Mouse (Mus musculus) lung, postnatal 4 days (tissue): ENCODE results near the gene Dennd6b.

Experiments used
- DNase-seq, 2 experiments: peaks; one replicate each; pipeline ENCODE4 v3.0.0; 2021

Dennd6b gene

DNA sequence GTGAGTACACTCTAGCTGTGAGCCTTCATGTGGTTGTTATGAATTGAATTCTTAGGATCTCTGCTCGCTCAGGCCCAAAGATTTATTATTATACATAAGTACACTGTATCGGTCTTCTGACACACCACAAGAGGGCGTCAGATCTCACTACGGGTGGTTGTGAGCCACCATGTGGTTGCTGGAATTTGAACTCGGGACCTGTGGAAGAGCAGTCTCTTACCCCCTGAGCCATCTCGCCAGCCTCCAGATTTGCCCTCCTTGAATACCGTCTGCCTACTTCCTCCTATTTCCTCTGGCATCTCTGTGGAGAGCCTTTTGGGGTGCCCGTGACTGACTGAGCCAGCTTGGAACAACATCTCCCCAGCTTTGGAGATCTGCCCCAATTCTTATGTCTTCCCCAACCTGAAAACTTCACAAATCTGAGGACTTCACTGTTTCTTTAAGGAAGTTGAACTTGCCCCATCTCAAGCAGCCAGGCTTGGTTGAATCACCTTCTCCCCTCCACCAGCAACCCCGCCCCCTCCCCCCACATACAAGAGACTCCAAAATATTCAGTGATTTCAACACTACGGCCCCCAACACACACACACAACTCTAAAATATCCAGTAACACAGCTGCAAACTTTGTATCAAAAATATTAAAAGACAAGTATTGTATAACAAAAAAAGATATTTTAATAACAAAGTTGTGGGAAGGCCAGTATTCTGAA, 14.6 kb downstream of the Dennd6b start:
- no peak for DNase-seq

DNA sequence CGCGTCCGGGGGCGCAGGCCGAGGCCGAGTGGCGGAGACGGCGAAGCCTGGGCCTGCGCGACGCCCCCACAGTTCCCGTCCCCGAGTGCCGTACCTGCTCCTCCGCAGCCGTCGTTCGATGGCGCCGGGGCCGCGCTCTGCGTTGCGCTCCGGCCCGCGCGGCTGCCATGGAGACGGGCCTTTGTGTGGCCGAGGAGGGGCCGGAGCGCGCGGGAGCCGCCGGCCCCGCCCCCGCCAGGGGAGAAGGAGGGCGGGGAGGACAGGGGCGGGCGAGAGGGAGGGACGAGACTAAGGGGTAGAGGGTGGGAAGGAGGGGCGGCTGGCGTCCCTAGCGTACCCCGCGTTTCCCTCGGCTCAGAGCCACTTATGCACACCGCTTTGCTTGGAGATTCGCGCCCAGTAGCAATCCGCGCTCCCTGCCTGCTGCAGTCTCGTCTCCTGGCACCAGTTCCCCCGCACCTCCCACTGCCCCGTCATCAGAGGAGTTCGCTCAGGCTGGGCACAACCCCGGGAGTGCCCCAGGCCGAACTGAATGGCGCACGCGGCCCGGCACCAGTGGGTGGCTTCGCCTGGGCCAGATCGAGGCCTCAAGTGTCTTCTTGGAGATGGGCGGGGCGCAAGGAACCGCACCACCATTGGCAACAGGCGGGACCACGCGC, 15.6 kb downstream of the Dennd6b start, which contains the start of gene Plxnb2:
Plxnb2 (minus strand) TSS at position 218 of the 659 bp plus-strand sequence.
- DNase-seq = peak; percentile 86 to 92

DNA sequence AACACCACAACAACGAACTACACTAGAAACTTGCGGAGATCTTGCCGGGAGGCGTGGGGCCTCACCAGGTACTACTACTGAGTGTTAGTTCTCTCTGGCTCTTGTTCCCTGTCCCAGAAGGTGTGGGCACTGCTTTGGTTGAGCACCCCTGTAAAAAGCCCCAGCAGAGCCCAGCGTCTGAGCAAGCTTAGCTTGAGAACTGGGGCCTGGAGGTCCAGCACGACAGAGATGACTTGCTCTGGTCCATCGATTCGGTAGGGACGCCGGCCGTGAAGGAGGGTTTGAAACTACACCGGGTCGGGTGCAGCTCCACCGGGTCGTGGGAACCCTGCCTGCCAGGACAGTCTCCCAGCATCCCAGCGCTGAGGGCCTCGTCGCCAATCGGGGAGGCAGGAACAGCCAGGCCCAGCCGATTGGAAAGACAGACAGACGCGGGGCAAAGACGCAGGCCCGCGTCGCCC, 16.2 kb downstream of the Dennd6b start:
- peak in 1 of 2 experiments; percentile 54 for DNase-seq

DNA sequence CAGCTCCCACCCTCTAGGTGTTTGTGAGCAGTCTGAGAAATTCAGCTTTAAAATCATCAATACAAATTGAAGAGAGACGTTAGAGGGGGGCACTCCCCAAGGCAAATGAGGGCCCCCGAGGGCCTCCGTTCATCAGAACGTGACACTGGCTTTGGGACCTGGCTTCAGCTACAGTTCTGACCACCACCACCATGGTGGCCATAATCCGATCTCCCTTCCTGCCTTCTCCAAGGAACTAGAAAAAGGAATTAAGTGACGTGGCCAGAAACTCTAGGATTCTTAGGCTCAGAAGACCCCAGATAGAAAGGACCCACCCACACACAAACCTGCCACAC, 16.7 kb downstream of the Dennd6b start:
- DNase-seq = no peak

DNA sequence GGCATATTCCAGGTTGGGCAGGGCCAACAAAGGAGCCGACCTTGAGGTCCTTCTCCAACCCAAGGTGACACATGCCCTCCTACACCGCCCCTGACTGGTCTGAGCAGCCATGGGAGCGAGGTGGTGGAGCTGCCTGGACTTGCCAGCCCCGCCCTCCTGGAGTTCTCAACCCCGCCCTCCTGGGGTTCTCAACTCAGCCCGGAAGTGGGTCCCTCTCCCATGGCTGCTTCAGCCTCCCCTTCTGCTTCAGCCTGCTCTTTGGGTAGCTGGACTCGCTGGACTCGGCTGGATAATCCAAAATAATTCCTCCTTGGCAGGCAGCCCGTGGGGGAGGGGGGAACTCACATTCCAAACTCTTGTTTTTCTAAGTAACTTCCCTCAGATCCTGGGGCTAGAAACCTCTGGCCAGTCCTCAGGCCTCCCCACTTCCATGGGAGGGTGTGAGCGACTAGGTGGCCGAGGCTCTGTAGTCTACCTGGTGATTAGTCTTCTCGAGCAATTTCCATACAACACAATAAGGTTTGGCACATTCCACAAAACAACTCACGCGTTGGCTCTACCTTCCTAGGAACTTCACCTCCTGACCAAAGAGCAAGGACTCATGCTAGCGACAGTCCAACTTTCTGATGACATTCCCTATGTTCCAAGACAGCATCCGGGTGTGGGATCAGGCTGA, 17.2 kb downstream of the Dennd6b start:
- DNase-seq = peak; percentile 85 to 91

DNA sequence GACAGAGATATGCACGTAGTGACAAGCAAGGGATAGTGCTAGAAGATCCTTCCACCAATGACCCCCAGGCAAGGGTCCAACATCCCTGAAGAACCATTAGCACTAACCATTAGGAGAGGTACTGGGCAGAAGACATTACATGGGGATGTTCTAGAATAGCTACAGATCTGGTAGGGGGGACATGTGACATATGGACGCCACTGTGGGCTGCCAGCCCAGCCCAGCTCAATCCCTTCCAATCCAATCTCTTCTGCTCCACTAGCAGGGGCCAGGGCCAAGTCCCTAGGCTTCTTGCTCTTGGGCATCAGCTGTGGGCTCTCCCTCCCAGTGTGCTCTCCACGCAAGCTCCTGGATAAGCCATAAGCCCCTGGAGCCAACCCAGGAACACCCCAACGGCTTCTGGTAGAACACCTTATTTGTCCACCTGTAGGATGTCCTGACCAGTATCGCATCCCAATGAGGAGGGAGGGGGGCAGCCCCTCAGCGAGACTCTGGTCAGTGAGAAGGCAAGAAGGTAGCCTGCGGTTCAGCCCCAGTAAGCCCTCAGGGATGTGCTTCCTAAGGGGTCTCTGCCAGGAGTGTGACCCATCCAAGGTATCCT, 17.9 kb downstream of the Dennd6b start:
- DNase-seq = no peak

DNA sequence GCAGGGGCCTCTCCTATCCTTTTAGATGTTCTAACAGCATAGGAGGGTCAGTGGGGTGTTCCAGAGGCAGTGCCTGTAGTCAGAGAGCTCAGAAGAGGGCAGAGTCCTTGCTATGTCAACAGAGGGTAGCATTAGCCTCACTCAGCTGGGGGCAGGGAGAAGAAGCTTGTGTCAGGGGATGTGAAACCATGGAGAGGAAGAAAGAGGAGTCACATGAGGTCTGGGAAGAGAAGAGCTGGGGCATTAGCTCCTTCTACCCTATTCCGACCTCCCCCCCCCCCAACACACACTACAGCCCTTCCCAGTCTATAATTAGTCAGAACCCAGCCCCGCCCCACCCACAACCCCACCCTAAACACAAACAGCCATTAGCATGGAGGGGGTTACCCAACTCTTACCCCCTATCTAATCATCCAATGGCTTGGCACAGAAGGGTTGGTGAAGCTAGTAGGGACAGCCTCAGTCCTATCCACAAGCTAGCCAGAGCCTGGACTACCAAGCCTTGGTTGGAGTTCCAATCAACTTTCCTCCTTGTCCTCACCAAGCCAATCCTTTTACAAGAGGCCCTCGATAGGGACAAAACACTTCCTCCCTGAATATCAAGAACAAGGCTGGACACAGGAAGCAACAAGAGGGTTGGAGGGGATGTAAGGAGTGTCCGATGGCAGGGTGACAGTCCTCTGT, 18.6 kb downstream of the Dennd6b start:
- DNase-seq = no peak

DNA sequence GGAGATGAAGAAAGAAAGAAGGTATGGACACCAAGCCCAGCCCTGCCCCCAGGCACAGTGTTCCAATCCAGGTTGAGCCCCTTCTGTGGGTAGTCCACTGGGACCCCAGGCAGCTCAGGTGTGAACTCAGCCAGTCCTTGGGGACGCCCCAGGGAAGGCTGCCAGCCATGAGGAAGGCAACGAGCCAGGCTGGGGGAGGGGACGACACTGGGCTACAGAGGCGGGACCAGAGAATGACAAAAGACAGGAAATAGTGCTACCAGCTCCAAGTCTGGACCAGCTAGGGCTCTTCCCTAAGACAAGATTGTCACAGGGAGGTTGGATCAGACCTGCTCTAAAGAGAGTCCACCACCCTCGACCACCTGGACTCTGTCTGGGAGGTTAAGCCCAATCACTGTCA, 19.2 kb downstream of the Dennd6b start:
- peak; percentile 92 to 93 for DNase-seq

DNA sequence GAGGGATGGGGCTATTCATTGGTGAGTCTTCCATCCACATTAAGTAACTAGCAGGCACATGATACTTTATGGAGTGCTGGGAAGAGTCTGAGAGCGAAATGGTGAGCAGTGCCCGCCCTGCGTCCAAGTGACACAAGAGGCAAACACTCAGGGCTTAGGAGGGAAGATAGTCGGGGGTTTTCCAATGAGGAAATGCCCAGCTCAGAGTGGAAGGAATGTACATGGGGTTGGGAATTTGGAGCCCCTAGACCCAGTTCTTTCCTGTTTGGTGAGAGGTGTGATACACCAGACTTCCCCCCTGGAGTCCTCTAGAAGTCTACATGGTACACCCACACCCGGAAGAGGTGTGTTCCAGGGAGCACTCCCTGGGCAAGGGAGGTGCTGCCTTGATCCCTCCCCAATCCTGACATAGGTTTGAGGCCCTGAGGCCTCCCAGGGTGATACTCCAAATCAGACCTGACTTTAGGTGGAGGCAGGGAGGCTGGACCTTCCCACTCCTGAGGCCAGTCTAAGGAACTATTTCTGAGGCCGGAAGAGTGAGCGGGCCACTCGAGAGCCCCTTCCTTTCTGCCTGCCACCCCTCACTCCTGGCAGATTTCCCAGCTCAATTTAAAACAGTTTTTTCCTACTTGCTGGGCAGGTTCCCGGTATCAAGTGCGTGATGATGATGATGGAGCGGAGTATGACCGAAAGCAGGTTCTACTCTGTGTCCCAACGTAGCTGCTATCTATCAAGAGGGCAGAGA, 20.7 kb downstream of the Dennd6b start:
- DNase-seq = peak in 1 of 2 experiments; percentile 47

DNA sequence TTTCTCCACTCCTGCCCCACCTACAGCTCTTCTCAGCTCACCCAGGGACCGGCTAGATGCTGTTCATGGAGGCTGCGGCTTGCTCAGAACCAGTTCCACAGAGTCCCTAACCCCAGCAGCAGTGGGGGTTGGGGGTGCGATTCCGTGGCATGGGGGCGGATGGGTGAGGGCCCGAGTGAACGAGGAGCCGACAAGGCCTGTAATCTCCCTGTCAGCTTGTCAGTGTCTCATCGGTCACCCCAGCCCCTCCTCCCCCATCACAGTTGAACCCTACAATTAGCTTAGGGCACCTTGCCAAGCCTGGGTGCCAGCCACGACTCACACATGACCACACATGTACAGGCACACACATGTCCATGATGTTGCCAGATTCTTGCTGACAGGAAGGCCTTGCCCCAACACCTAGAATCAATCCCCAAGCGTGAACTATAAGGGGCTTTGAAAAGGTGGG, 21.4 kb downstream of the Dennd6b start:
- DNase-seq = no peak

DNA sequence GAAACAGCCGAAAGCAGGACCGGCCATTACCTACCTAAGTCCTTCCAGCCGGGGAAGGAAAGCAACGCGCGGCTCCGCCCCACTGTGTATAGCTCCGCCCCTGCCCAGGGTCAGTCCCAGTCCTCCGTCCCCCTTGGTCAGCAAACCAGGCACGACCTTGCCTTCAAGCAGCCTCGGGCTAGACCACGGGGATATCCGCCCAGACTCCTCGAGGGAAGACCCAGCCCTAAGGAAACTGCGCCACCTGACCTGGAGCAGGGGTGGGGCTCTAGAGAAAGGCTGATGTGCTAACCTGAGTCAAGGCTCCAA, 22.4 kb downstream of the Dennd6b start:
- peak; percentile 83 to 86 for DNase-seq

DNA sequence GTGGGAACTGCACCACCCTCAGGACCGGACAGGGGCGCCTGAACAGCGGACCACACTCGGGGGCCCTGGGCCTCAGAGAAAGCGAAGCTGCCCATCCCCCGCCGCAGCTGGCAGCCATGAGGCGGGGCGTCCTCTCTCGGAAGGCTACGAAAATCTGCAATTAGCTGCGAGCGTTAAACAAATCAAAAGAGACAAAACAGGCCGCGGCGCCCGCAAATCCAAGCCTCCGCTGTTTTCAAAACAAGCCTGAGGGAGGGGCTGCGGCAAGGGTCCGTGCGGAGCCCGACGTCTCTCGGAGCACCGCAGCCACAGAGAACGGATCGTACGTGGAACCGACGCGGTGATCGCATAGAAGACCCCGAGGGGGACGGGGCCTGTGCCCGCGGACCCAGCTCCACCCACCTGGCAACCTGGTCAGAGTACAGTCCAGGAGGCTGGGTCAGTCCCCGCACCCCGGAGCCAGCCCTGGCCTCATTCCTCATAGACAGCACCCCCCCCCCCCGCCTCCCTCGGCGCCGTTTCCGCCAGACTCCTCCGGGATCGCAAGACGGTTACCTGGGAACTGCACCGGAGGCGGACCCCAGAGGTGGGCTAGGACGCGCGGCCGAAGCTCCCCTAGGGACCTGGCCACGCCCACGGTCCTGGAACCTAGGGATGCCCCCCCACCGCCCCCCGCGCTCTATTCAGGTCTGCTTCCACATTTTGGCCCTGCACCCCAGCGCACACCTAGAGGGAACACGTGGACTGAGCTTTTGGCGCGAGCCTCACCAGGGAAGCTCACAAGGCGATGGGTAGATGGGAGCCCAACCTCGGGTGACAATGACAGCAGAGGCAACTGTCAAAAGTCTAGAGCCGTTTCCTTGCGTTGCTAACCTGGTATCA, 23.0 kb downstream of the Dennd6b start:
- peak; percentile 64 to 71 for DNase-seq

DNA sequence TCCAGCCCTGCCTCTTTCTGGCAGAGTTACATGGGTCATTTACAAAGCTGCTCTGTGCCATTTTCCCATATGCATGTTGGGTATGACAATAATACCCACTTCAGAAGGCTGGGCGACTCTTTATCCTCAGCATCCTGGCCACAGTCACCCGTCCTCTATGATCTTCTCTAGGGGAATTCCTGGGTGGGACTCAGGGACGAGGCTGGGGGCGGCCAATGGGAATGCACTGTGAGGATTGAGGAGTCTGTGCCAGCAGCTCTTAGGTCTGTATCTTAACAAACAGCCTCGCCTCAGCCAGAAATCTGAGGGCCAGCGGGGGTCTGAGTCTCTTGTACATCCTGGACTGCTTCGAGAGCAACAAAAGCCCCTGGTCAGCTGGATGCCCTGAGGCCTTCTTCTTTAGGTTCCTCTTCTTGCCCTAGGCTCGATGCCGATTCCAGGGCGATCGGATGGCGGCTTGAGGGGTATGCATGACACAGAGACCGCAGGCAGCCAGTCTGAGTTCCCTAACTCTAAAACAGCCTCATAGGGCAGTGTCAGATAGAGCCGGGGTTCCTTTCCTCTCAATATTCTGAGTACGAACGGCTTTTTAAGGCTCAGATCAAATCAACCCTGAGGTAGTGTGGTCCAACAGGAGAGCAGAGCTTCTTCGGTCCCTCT, 23.9 kb downstream of the Dennd6b start:
- no peak for DNase-seq

DNA sequence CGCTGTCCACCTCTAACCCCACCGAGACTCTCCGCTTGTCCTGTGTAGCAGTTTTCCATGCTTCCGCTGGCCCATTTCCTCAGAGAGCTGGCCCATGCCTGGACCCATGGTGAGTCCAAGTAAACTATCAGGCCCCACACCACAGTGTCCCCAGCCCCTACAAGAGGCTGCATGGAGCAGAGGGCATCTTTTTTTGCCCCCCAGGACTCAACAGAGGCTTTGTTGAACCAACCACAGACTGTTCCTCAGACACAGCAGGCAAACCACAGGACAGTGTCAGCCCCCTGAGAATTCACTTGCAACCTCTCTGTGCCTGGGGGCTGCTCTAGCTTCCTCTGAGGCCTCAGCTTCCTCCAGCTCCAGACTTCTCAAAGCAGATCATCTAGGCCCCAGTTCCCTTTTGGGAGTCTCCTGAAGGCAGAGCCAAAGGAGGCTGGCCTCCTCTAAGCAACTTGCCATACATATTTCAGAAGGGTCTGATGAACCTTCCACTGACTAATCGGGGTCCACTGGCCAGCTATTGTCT, 24.7 kb downstream of the Dennd6b start:
- no peak for DNase-seq

DNA sequence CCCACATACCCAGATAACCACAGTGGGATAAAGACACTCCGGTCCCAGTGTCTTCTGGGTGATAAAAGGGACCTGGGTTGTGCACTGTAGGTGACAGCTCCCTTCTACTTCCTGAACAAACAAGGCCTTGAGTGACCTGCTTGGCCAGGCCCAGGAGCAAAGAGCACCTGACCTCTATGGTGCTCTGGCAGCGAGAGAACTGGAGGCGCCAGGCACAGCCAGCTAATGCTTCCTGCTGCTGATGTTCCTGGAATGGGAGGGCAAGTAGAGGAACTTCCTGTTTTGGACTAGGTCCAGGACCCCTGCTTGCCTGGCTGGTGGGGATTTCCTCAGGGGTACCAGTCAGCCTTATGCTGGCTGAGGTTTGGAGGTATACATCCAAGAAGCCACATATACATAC, 26.2 kb downstream of the Dennd6b start:
- DNase-seq = peak in 1 of 2 experiments; percentile 68

DNA sequence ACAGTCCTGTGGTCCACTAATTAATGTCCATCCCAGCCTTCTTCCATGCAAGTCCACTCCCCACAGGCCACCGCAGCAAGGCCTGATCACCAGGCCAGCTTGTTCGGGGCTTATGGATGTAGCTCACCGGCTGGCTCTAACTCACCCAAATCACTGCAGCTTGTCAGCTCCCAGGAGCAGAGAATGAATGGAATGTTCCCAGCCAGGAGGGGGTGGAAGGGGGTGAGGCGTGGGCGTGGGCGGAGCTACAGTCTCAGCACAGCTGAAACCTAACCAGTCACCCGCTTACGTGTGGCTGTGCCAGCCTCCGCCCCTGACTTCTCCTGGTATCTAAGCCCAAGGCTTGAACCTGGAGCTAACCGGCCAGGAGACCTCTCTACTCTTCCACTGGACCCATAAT, 26.9 kb downstream of the Dennd6b start:
- peak; percentile 84 to 92 for DNase-seq

DNA sequence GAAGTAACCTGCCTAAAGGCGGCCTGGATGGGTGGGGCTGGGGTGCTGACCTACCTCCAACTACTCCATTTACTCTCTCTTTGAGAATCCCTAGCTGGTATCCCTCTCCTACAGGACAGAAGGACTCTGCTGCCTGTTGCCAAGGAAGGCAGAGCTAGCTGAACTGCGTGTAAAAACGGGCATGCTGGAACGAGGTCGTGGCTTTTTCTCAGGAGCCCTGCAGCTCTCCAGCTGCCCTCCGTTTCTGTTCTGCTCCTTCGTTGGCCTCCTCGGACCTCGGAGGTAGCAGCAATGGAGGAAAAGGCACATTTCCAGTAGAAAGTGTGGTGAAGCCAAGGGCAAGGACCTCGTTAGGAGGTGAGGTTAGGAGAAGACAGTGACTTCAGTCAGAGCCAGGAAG, 27.4 kb downstream of the Dennd6b start:
- no peak for DNase-seq

DNA sequence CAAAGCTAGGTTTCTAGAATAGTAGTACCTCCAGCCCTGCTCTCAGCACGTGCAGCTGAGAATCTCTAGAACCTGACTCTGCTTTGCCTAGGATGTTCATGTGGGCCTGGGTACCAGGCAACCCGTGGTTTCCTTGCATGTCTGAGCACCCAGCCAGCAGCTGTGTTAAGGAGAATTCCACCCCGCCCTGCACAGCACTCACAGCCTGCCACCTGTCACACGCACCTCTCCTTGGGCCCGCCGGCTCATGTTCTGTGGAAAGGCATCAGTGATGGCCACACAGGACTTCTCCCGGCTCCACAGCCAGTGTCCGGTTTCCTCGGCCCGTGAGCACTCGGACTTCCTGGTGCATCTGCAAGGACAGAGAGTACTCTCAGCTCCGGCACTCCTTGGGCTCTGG, 30.8 kb downstream of the Dennd6b start:
- no peak for DNase-seq

DNA sequence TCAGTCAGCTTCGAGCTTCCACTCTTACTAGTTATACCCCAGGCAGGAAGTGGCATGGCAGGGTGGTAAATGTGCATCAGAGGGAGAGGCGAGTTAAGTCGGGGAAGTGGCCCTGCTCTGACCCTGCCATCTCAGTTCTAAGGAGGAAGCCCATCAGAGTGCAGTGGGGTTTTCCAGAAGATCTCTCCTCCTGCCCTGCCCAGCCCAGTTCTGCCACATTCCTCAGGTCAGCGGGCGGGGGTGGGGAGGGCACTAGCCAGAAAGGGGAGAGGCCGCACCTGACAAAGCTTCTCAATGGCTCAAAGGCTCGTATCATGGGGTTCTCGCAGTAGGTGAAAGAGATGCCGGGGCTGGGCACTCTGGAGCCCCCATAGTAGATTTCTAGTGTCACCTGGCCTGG, 34.9 kb downstream of the Dennd6b start:
- DNase-seq = peak; percentile 52 to 76

DNA sequence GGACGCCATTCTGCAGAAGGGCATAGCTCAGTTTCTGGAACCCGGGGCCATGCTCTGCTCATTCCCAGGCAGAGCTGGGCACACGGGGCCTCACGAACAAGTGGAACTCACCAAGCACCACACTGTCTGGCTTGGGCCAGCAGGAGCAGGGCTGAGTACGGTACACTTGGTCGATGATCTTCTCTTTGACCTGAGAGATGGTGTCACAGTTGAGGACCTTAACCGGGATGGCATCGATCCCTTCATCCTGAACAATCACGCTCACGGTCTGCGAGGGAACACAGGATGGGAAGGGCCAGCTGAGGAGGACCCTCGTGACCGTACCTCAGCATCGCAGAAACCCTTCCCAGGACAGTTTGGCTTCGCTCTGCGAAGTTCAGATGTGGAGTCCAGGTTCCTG, 37.8 kb downstream of the Dennd6b start:
- no peak for DNase-seq
